Mouse (Mus musculus): ENCODE results near the gene Spg21.

Spg21 gene

DNA sequence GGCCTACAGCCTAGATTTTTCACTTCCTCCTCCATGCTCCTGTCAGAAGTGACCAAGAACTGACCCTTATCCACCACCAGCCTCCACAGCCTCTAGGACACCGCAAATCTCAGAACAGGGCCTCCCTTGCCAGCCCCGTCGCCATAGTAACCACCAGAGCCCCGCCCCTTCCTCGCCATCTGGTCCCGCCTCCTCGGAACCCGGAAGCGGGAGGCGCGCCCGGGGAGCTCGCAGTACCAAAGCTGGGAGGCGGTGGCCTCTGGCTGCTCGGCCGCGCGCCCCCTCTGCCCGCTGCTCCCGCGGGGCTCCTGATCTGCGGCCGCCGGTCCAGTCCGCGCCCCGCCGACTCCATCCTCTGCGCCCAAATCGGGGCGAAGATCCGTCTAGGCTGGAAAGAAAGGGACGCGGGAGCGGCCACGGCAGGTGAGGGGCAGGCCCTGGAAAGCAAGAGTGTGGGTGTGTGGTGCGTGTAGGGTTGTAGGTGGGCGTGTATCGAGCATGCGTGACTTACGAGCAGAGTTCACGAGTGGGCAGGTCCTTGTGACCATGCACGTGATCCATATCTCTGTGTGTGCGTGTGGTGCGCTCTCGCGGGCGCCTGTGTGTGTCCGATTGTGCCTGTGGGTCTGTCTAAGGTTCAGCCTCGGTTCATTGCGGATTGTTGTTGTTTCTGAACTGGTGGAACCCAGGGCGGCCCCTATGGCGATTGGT, at the start of gene Spg21:
TSS of gene Spg21 (plus strand) at position 216 of the 711 bp plus-strand sequence.
- DNase-seq (ENCODE audit: low read depth): peak; percentile 94

- DNase-seq (ENCODE audit: low read depth): no peak
These were observed 49.4 kb upstream of the Spg21 start for GRCm38 (mm10) chr9:65411326-65411725.

- no peak for DNase-seq (ENCODE audit: low read depth)
These were observed 43.0 kb upstream of the Spg21 start for GRCm38 (mm10) chr9:65417738-65418137.

GRCm38 (mm10) chr9:65419633-65420032, 41.1 kb upstream of the Spg21 start:
- no peak for DNase-seq (ENCODE audit: low read depth)

DNA sequence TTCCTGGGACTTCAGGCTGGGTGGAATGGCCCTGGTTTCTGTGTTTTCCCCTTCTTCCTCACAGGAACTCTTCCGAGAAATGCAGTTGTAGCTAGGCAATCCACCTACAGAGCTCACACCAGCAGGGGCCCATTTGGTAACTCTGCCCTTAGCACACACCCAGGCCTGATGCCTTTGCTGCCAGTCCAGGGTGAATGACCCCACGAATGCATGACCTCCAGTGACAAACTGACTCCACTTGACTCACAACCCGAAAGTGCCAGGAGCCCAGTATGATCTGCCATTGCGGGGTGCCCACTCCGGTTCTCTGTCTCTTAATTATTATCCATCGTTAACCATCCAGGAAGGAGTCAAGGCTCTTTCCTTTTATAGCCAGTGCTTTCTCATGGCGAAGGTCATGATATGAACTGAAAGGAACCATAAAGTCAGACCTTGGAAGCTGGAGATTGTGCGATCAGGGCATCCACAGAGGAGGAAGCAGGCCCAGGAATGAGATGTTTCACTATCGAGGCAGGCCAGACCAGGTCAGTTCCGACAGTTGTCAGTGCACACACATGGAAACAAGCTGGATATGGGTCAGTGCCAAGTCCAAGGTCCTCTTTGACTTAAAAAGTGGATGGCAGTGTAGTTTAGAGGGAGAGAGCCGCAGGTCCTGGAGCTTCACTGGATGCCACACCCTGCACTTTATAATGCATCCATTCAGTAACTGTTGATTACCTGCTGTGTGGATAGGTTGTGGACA, 37.8 kb upstream of the Spg21 start, which contains the start of gene Slc51b:
TSS of gene Slc51b (minus strand) at position 196 of the 742 bp plus-strand sequence.
- DNase-seq (ENCODE audit: low read depth): no peak

- no peak for DNase-seq (ENCODE audit: low read depth)
These were observed 36.4 kb upstream of the Spg21 start for GRCm38 (mm10) chr9:65424393-65424792.

DNA sequence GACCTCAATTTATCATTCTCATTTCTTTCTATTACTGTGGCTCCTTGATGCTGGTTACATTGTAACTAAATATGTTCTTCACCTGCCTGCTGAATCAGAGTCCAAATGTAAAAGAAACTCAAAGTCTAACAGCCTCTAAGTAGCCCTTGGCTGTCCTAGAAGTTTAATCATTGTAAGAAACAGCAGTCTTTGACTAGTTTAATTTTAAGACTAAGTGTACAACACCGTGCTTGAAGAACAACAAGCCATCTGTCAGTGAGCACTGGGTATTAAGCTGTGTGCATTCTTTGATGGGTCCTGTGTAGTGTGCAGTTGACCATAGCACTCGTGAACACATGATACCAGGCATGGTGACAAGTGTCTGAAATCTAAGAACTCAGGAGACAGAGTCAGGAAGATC, 33.2 kb upstream of the Spg21 start:
- DNase-seq (ENCODE audit: low read depth): no peak

GRCm38 (mm10) chr9:65428003-65428402, 32.7 kb upstream of the Spg21 start:
- DNase-seq (ENCODE audit: low read depth): no peak

DNA sequence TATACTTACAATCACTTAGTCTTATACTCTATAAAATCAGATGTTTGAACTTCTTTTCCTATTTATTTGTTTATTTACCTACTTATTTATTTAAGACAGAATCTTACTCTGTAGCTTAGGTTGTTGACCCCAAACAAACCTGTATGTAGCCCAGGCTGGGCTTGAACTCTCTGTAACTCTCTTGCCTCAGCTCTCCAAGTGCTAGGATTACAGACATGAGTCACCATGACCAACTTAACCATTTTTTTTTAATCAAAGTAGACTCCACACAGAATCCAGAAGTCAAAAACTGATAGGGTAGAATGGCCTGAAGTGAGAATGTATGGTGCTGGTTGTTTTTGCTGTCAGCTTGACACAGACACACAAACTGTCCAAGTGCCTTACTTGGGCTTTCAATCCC, 30.3 kb upstream of the Spg21 start:
- no peak for DNase-seq (ENCODE audit: low read depth)

GRCm38 (mm10) chr9:65430921-65431320, 29.8 kb upstream of the Spg21 start:
- DNase-seq (ENCODE audit: low read depth): no peak

DNA sequence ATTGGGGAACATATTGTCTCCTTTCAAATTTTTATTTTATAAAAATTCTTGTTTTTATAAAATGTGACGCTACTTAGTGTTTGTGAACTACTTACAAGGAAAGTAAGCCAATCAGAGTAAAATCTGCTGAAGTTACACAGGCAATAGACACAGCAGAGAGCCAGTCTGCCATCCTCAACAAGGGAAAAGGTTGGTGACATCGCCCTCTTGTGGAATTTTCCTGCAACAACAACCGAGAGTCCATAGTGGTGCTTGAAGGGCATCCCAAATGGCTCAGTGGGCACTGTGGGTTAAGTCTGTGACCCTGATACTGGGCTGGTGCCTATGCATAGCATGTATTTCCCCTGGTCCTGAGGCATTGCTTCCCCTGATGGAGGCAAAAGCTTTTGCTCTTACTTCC, 28.5 kb upstream of the Spg21 start:
- DNase-seq (ENCODE audit: low read depth): peak; percentile 84

DNA sequence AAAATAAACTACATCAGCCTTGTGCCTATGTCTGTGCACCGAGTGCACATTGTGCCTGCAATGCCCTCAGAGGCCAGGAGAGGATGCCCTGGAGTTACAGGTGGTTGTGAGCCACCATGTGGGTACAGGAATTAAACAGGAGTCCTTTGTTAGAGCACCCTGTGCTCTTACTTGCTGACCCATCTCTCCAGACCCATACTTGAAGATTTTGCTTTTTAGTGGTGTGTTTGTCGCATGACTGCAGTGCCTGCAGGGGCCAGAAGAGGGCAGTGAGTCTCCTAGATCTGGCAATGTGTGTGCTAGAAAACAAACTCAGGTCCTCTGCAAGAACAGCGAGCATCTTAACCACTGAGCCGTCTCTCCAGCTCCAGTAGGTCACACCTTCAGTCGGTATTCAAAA, 26.6 kb upstream of the Spg21 start:
- DNase-seq (ENCODE audit: low read depth): peak; percentile 63

DNA sequence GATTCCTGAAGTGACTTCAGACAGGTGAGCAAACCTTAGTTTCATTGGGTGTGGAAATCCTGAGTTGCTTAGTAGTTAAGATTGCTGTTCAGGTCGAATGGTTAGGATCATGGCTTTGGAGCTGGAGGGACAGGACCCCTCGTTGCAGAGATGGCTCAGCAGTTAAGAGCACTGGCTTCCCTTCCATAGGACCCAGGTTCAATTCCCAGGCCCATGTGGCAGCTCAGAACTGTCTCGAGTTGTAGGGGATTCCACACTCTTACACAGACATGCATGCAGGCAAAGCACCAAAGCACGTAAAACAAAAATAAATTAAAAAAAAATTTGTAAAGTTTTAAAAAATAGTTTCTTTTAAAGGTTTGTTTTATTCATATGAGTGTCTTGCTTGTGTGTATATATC, 25.5 kb upstream of the Spg21 start:
- no peak for DNase-seq (ENCODE audit: low read depth)

- peak; percentile 99 for DNase-seq (ENCODE audit: low read depth)
These were observed 25.0 kb upstream of the Spg21 start, which contains the start of gene Mtfmt for GRCm38 (mm10) chr9:65435671-65436301. TSS of gene Mtfmt (plus strand) at chr9:65435782.

DNA sequence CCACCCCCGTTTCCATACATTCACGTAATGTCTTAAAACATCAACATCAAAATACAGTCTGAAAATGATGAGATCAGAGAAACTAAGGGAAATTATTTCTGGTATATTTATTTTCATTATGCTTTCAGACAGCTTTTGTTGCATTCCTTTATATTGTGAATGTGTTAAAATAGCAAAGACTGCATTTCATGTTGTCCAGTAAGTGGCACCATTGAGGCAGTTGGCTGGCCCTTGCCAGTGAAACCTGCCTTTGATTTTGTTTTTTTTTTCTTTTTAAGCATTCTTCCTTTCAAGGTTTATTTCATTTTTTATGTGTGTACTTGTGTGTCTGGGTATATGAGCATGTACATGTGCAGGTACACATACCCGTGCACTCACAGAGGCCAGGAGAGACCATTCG, 16.1 kb upstream of the Spg21 start:
- no peak for DNase-seq (ENCODE audit: low read depth)

DNA sequence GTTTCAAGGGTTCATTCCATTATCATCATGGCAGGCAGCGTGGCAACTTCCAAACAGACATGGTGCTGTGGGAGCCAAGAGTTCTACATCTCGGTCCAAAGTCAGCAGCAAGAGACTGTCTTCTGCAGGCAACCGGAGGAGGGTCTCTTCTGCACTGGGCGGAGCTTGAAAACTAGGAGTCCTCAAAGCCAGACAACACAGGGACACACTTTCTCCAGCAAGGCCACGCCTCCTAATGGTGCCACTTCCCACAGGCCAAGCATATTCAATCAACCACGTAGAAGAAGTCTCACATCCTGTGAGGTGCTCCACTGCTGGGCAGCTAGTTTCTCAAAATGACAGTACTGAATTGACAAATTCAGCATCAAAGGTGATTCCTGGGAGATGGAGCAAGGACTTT, 12.8 kb upstream of the Spg21 start:
- no peak for DNase-seq (ENCODE audit: low read depth)

DNA sequence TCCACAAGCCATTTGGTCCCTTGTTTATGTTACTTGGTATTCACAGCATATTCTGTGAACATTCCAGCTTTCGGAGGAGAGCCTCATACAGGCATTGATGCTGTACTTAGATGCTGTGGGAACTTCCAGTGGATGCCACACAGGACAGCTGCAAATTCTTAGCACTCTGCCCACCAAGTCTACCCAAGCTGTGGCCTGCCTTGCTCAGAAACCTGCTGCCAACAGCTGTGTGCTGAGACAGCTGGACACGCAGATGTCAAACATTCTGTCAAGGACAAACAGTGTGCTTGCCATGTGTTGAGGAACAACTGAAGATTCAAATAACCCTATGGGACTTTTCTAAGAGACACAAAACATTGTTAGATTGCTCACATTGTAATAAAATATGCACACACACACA, 1.8 kb upstream of the Spg21 start:
- no peak for DNase-seq (ENCODE audit: low read depth)

DNA sequence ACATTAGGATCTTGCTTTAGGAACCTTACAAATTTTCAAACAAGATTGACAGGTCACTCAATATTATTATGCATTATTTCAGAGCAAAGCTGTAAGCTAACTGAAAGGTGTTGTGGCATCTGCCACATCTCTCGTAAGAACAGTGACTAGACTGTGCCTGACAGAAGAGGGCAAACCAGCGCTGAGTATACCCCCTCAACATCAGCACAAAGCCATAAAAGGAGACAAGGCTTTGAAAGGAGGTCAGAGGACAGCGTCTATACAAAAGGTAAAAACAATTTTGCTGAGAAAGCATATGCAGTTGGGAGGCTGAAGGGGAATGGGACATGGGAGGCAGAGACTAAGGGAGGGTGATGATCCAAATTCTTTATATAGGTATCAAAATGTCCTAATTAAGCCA, 549 bp upstream of the Spg21 start:
- DNase-seq (ENCODE audit: low read depth): no peak

DNA sequence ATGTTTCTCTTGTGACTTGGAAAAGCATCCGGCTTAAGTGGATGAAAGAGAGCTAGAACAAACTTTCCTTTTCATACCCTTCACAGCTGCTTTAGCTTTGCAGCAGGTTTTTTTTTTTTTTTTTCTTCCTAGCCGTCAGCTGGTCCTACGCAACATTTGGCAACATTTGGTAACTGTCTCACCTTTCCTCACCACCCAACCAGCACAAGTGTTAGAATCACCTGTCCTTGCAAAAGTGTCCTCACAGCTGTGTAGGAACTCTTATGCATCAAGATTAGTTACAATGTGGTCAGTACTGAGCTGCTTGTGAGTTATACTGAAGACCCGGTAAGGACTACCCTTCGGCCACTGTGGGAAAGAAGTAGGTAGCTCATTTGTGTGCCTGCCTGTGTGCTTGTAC, 1.8 kb downstream of the Spg21 start:
- DNase-seq (ENCODE audit: low read depth): peak; percentile 9

DNA sequence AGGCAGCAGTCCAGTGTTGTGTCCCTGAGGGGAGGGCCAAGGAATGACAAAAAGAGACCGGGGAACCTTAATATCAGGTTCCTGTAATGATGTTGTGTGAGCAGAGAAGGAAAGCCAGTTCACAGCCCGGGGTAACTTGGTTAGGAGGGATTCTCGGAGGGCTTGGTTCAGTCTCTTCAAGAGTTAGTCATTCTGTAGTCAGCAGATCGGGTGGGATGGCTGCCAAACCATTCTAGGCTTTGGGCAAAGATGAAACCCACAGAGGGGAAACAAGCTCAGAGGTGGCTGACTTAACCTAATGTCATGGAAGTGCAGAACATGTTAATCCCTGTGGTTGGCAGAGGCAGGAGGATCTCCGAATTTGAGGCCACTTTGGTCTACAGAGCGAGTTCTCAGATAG, 3.4 kb downstream of the Spg21 start:
- DNase-seq (ENCODE audit: low read depth): no peak

GRCm38 (mm10) chr9:65465241-65465640, 4.5 kb downstream of the Spg21 start:
- no peak for DNase-seq (ENCODE audit: low read depth)

- DNase-seq (ENCODE audit: low read depth): no peak
These were observed 6.9 kb downstream of the Spg21 start for GRCm38 (mm10) chr9:65467686-65468085.

DNA sequence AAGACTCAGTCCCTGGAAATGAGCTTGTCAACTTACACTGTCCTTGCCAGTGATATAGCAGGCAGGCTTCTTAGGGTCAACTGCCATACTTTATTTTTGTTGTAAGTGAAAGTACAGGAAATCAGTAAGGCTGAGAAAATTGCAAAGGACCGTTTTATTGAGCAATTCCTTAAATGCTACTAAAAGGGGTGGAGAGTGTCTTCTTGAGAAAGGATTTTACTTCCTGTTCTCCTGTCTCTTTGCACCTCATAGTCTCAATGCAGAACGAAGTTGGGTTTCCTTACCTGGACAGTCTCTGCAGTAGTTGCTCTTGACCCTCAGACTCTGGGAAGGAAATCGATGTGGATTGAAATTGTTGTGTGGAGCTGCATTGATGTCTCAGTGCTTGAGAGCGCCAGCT, 12.0 kb downstream of the Spg21 start:
- no peak for DNase-seq (ENCODE audit: low read depth)

All from naive thymus-derived CD4-positive, alpha-beta T cell, adult 2 months (primary cell).